Mouse (Mus musculus) hematopoietic stem cell, adult 5-6 weeks (primary cell): ENCODE measurements at regions not wholly inside any gene's neighbourhood (a gene's known extent, or its start where the extent isn't known, plus 50 kb on each side); places are given as distances from the start of the nearest gene placed in this dataset.

ENCODE experiments used
- ATAC-seq, 2 experiments: fragments of 125-278 bp in 1 of 2; replicated peaks in 1 of 2; 2 replicates each; pipeline ENCODE4 v1.8.0; 2016 to 2017; ENCODE audit warnings: inconsistent platforms in 2 of 2, mild to moderate bottlenecking in 2 of 2, moderate number of reproducible peaks in 2 of 2, low read depth in 1 of 2, moderate TSS enrichment in 1 of 2; ENCODE audit not compliant: low FRiP score in 2 of 2, poor library complexity in 2 of 2, severe bottlenecking in 2 of 2, insufficient read depth in 1 of 2, low TSS enrichment in 1 of 2

- no peak for ATAC-seq
Measured at GRCm38 (mm10) chr15:69257161-69257778, 2756.6 kb upstream of the Lrrc6 start.

GRCm38 (mm10) chr15:69253698-69254097, 2753.0 kb upstream of the Lrrc6 start:
- ATAC-seq, result no peak

GRCm38 (mm10) chr15:69252095-69252494, 2751.4 kb upstream of the Lrrc6 start:
- ATAC-seq, result no peak

DNA sequence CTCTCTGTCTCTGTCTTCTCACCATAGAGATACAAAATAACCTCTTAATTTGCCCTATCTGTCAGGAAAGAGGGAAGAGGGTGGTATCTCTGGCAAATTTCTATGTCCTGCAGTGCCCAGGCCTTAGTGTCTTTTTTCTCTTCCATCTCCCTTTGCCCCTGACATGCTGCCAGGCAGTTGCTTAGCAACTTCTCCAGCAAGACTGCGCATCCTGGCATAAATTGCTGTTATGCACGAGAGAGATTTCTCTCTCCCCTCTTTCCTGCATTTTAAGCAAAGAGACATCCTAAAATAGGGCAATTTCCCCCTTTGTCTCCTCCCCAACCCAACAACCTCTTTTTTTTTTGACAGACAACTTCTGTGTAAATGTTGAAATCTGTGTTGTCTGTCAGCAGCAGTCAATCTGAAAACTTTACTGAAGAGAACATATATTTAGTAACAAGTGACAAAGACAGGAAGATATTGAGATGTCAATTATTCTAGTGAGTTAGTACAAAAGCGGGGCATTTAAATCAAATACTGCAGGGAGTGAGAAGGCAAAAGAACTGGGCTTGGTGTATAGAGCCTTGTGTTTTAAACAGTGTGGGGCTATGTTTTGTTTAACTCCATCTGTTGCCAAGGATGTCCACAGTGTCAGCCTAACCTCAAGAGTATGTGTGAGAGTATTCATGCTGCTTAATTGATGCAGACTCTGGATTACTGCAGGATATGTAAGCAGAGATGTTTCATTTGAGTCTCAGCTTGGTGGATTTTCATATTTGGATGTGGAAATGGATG, 2745.7 kb upstream of the Lrrc6 start:
- no peak for ATAC-seq

DNA sequence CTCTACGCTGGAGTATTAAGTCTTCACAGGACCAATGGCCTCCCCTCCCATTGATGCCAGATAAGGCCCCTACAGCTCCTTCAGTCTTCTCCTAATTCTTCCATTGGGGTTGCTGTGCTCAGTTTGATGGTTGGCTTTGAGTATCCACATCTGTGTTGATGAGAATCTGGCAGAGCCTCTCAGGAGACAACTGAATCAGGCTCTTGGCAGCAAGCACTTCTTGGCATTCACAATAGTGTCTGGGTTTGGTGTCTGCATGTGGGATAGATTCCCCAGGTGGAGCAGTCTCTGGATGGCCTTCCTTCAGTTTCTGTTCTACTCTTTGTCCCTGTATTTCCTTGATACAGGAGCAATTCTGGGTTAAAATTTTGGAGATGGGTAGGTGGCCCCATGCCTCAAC, 2734.6 kb upstream of the Lrrc6 start:
- no peak for ATAC-seq

- no peak for ATAC-seq
Measured at GRCm38 (mm10) chr15:69224619-69225587, 2724.2 kb upstream of the Lrrc6 start.

DNA sequence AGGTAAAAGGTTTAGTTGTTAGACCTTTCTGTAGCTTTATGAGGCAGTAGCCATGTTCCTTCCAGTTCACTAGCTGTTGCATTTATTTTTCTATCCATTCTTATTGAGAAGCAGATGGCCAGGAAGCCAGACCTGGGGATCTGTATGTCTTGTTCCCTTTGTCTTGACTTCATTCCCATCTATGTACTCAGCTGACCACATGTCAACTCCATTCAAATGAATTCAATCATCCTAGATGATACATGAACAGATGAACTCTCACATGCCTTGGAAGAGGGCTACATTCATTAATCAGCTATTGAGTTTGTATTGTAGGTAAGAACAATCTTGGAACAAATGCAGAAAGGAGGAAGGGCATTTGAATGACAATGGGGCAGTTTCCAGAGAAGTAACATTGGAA, 2722.7 kb upstream of the Lrrc6 start:
- no peak for ATAC-seq

DNA sequence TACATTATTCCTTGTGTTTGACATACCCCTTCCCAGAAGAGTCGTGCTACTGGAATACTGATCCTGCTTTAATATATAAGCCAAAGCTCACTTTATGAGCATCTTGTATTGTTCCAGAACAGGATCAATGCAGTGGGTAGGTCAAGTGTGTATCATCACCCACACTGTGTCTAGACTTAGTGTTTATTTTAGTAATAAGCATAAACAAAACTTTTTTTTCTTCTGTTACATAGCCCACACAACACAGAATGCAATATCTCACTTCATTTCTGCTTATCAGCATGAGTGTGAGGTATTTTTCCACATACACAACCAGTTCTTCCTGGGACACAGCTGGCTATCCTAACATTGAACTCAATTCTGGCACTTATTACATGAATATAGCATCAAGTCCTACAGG, 2721.7 kb upstream of the Lrrc6 start:
- no peak for ATAC-seq
